Comparison of ENCODE assay signal across 25 mouse cellular contexts in genomic region chr12:120004280-120004679, GRCm38 (mm10). TPM values are rescaled to one million over a fixed set of nuclear protein-coding genes. Genes with fewer than 3 reads are reported as not detected.
DNase-seq lines count a peak whose midpoint lies in the region; ATAC-seq and TF ChIP-seq lines count a peak whose summit lies in the region.
"Had no signal": no experiment of that assay in that cellular context is flagged by ENCODE, and none has a peak within 500 bp of the region (broad histone marks: within the 10 kb centered on the region; RNA-seq: fewer than 3 reads in every experiment).

No protein-coding gene starts in this region.

- ATAC-seq in forebrain, embryonic 13.5 days = peak; percentile 55; the same call in 1 of the 2 replicates
- ATAC-seq: activated CD4-positive, CD25-positive, alpha-beta regulatory T cell, adult 4 months; forebrain, postnatal 0 days; intestine, postnatal 0 days had no signal

- no peaks in the 10 kb centered on the region for H3K27me3 ChIP-seq in forebrain, embryonic 13.5 days
- H3K27me3 ChIP-seq in forebrain, embryonic 10.5 days (ENCODE audit: poor library complexity, severe bottlenecking) = no peaks in the 10 kb centered on the region
- H3K27me3 ChIP-seq: embryonic facial prominence, embryonic 12.5 days; embryonic facial prominence, embryonic 15.5 days; heart, embryonic 12.5 days; heart, embryonic 15.5 days; hindbrain, embryonic 12.5 days; hindbrain, embryonic 15.5 days had no signal

- no peaks in the 10 kb centered on the region for H3K4me1 ChIP-seq in forebrain, embryonic 13.5 days
- H3K4me1 ChIP-seq in forebrain, embryonic 10.5 days = peaks cover 5% of the 10 kb centered on the region; the same call in 1 of the 2 replicates
- H3K4me1 ChIP-seq: embryonic facial prominence, embryonic 12.5 days; embryonic facial prominence, embryonic 15.5 days; heart, embryonic 12.5 days; heart, embryonic 15.5 days; hindbrain, embryonic 12.5 days; hindbrain, embryonic 15.5 days had no signal

- H3K9me3 ChIP-seq in forebrain, embryonic 13.5 days (replicated peaks) = no peaks in the 10 kb centered on the region
- no peaks in the 10 kb centered on the region for H3K9me3 ChIP-seq in forebrain, embryonic 10.5 days
- H3K9me3 ChIP-seq: embryonic facial prominence, embryonic 12.5 days; embryonic facial prominence, embryonic 15.5 days; heart, embryonic 12.5 days; heart, embryonic 15.5 days; hindbrain, embryonic 12.5 days; hindbrain, embryonic 15.5 days had no signal

- H3K27ac ChIP-seq in forebrain, embryonic 13.5 days = no peak overlapping the region
- no peak overlapping the region for H3K27ac ChIP-seq in forebrain, embryonic 10.5 days
- H3K27ac ChIP-seq: embryonic facial prominence, embryonic 12.5 days; embryonic facial prominence, embryonic 15.5 days; heart, embryonic 15.5 days; hindbrain, embryonic 12.5 days; hindbrain, embryonic 15.5 days had no signal

- TF ChIP-seq CTCF in brain, embryonic 14.5 days (IDR thresholded peaks at IDR 0.05; ENCODE audit: borderline replicate concordance, extremely low read depth, insufficient read depth, insufficient read length) = no peak

- no peak overlapping the region for H3K4me2 ChIP-seq in forebrain, embryonic 13.5 days
- H3K4me2 ChIP-seq: embryonic facial prominence, embryonic 12.5 days; embryonic facial prominence, embryonic 15.5 days; heart, embryonic 12.5 days; heart, embryonic 15.5 days; hindbrain, embryonic 12.5 days; hindbrain, embryonic 15.5 days had no signal

- peak; percentile 4 for DNase-seq in embryo, embryonic 11 days
- DNase-seq in embryo, embryonic 10.5 days (ENCODE audit: low spot score) = no peak
- DNase-seq in forebrain, embryonic 10.5 days (ENCODE audit: extremely low spot score, low spot score) = no peak
- peak; percentile 34 for DNase-seq in brain, embryonic 14.5 days (ENCODE audit: low read depth)
- DNase-seq in retina, embryonic 14.5 days (ENCODE audit: low spot score) = peak; percentile 8
- no peak for DNase-seq in kidney, postnatal 14 days
- no peak for DNase-seq in spleen, postnatal 4 days (ENCODE audit: low spot score in 2 of 2)
- DNase-seq: adrenal gland, adult 8-10 months; adrenal gland, postnatal 25 days; cerebellum, adult 18-20 months; cerebellum, adult 9-10 months; cerebellum, postnatal 14 days; forebrain, postnatal 0 days; gastrocnemius, postnatal 25 days; heart, adult 18-20 months; heart, postnatal 10 days had no signal

- no peaks in the 10 kb centered on the region for H3K36me3 ChIP-seq in forebrain, embryonic 13.5 days (ENCODE audit: poor library complexity, severe bottlenecking)
- no peaks in the 10 kb centered on the region for H3K36me3 ChIP-seq in forebrain, embryonic 10.5 days (replicated peaks)
- H3K36me3 ChIP-seq: embryonic facial prominence, embryonic 12.5 days; embryonic facial prominence, embryonic 15.5 days; heart, embryonic 12.5 days; heart, embryonic 15.5 days; hindbrain, embryonic 12.5 days; hindbrain, embryonic 15.5 days had no signal

- no peak overlapping the region for H3K9ac ChIP-seq in forebrain, embryonic 13.5 days
- H3K9ac ChIP-seq: embryonic facial prominence, embryonic 12.5 days; embryonic facial prominence, embryonic 15.5 days; forebrain, postnatal 0 days; heart, embryonic 12.5 days; heart, embryonic 15.5 days; hindbrain, embryonic 12.5 days; hindbrain, embryonic 15.5 days had no signal

- H3K4me3 ChIP-seq in forebrain, embryonic 13.5 days = no peak overlapping the region
- H3K4me3 ChIP-seq in forebrain, embryonic 10.5 days = no peak overlapping the region
- H3K4me3 ChIP-seq: embryonic facial prominence, embryonic 12.5 days; embryonic facial prominence, embryonic 15.5 days; heart, embryonic 12.5 days; heart, embryonic 15.5 days; hindbrain, embryonic 12.5 days; hindbrain, embryonic 15.5 days had no signal

- TF ChIP-seq POLR2A in brain, embryonic 14.5 days (IDR thresholded peaks at IDR 0.05; ENCODE audit: borderline replicate concordance, extremely low read depth, insufficient read depth, insufficient read length, poor library complexity, severe bottlenecking) = no peak

RNA-seq across cellular contexts. Expression of gene Tmem196, which starts 58.7 kb away (rescaled TPM):
- polyA plus RNA-seq in forebrain, embryonic 13.5 days (2015; fragmentation: Nextera tagmentation; extraction: Ambion mirVana) = 3.7 and 5.3 TPM in 2 replicates
- 1.3 and 1.8 TPM in 2 replicates for polyA plus RNA-seq in forebrain, embryonic 10.5 days (2016; fragmentation: Nextera tagmentation; extraction: Ambion mirVana)
- 2.8 and 4.8 TPM in 2 replicates for polyA plus RNA-seq in brain, embryonic 14.5 days (2012; rRNA removed)
- polyA plus RNA-seq: activated CD4-positive, CD25-positive, alpha-beta regulatory T cell, adult 4 months had no signal

Comparison
In these comparisons a context has a peak if more than half of its experiments do, and no peak if none do; other contexts are left out.
1. DNase-seq: peak in embryo, embryonic 11 days (single experiment), brain, embryonic 14.5 days (single experiment) and retina, embryonic 14.5 days (single experiment); none in embryo, embryonic 10.5 days (single experiment), forebrain, embryonic 10.5 days (single experiment), kidney, postnatal 14 days (single experiment) and spleen, postnatal 4 days (0 of 2).